Mouse (Mus musculus) embryonic facial prominence, embryonic 10.5 days (tissue): ENCODE data around the gene Foxd1. TPM values are rescaled to one million over a fixed set of nuclear protein-coding genes. Genes with fewer than 3 reads are reported as not detected.

Experiments
- DNase-seq: peaks from one replicate; pipeline ENCODE4 v3.0.0-alpha.2; 2017; ENCODE audit warnings: low spot score
- H3K27ac ChIP-seq: fragments of 300-500 bp; sonication (generic); replicated peaks from 2 replicates; pipeline ENCODE4 v1.5.1; 2016; ENCODE audit warnings: mild to moderate bottlenecking
- H3K27me3 ChIP-seq: fragments of 300-500 bp; sonication (generic); replicated peaks from 2 replicates; pipeline ENCODE4 v1.6.1; 2016; ENCODE audit warnings: low read depth, mild to moderate bottlenecking; ENCODE audit not compliant: poor library complexity, severe bottlenecking
- H3K36me3 ChIP-seq: fragments of 300-500 bp; sonication (generic); replicated peaks from 2 replicates; pipeline ENCODE4 v1.6.1; 2016; ENCODE audit warnings: mild to moderate bottlenecking, moderate library complexity
- H3K4me1 ChIP-seq: fragments of 300-500 bp; sonication (generic); 2 replicates; pipeline ENCODE4 v1.6.1; 2016
- H3K4me3 ChIP-seq: fragments of 300-500 bp; sonication (generic); 2 replicates; pipeline ENCODE4 v1.5.1; 2016; ENCODE audit warnings: mild to moderate bottlenecking, moderate library complexity
- H3K9me3 ChIP-seq: fragments of 300-500 bp; sonication (generic); 2 replicates; pipeline ENCODE4 v1.6.1; 2016; ENCODE audit warnings: mild to moderate bottlenecking
- WGBS: fragments of 180-500 bp; shearing (Covaris S2); methylation state at CpG from one replicate; pipeline ENCODE4 v1.1.7; 2016; 5-methylcytosine and 5-hydroxymethylcytosine counted together
- polyA plus RNA-seq: library from polyadenylated mRNA; unstranded; fragments of >200 nt; fragmentation: Nextera tagmentation; extraction: Ambion mirVana; gene quantifications from 2 replicates; pipeline ENCODE4 v1.2.1, GENCODE M21; 2016

Gene Foxd1
- polyA plus RNA-seq, 1 experiment from 2014 or later, result 4.3 TPM

GRCm38 (mm10) chr13:98317911-98318310, 36.1 kb upstream of the Foxd1 start:
- Histone ChIP-seq H3K4me3 (peak overlapping the region; percentile 100), H3K27ac (no peak overlapping the region), H3K36me3 (peaks cover 29% of the 10 kb centered on the region), H3K4me1 (peaks cover 16% of the 10 kb centered on the region), H3K9me3 (no peaks in the 10 kb centered on the region), H3K27me3 (no peaks in the 10 kb centered on the region)
- no peak for DNase-seq
- WGBS, result 88% methylated on average over 6 of the region's 6 CpGs

- Histone ChIP-seq H3K27ac (no peak overlapping the region), H3K9me3 (no peaks in the 10 kb centered on the region), H3K36me3 (peaks cover 4% of the 10 kb centered on the region; the same call in 1 of the 2 replicates), H3K4me1 (peaks cover 5% of the 10 kb centered on the region; the same call in 1 of the 2 replicates), H3K4me3 (no peak overlapping the region), H3K27me3 (no peaks in the 10 kb centered on the region)
- WGBS, result 67% methylated on average over 11 of the region's 11 CpGs
- DNase-seq, result peak; percentile 29
Observed at GRCm38 (mm10) chr13:98325034-98325433, 29.0 kb upstream of the Foxd1 start.

- Histone ChIP-seq H3K36me3 (no peaks in the 10 kb centered on the region), H3K4me3 (no peak overlapping the region), H3K4me1 (no peaks in the 10 kb centered on the region), H3K27ac (no peak overlapping the region), H3K9me3 (no peaks in the 10 kb centered on the region), H3K27me3 (no peaks in the 10 kb centered on the region)
- WGBS, result 47% methylated on average over 2 of the region's 2 CpGs
- peak; percentile 24 for DNase-seq
Observed at GRCm38 (mm10) chr13:98332106-98332505, 21.9 kb upstream of the Foxd1 start.

- Histone ChIP-seq H3K4me3 (no peak overlapping the region), H3K27ac (no peak overlapping the region), H3K27me3 (no peaks in the 10 kb centered on the region; the same call in 1 of the 2 replicates), H3K9me3 (no peaks in the 10 kb centered on the region), H3K36me3 (no peaks in the 10 kb centered on the region), H3K4me1 (no peaks in the 10 kb centered on the region)
- DNase-seq, result no peak
- WGBS, result 93% methylated on average over 1 of the region's 1 CpGs
Observed at GRCm38 (mm10) chr13:98336205-98336604, 17.8 kb upstream of the Foxd1 start.

- no peak for DNase-seq
- Histone ChIP-seq H3K27me3 (peaks cover 14% of the 10 kb centered on the region), H3K27ac (no peak overlapping the region), H3K4me3 (no peak overlapping the region), H3K36me3 (no peaks in the 10 kb centered on the region), H3K4me1 (no peaks in the 10 kb centered on the region), H3K9me3 (no peaks in the 10 kb centered on the region)
- 76% methylated on average over 5 of the region's 5 CpGs for WGBS
Observed at GRCm38 (mm10) chr13:98340506-98340905, 13.5 kb upstream of the Foxd1 start.

- Histone ChIP-seq H3K27ac (no peak overlapping the region), H3K27me3 (peaks cover 79% of the 10 kb centered on the region), H3K9me3 (no peaks in the 10 kb centered on the region), H3K4me1 (peaks cover 23% of the 10 kb centered on the region), H3K36me3 (no peaks in the 10 kb centered on the region), H3K4me3 (no peak overlapping the region)
- WGBS, result 66% methylated on average over 4 of the region's 4 CpGs
- DNase-seq, result no peak
Observed at GRCm38 (mm10) chr13:98349491-98349890, 4.6 kb upstream of the Foxd1 start.

GRCm38 (mm10) chr13:98351527-98351926, 2.5 kb upstream of the Foxd1 start:
- peak; percentile 70 for DNase-seq
- WGBS, result 4% methylated on average over 8 of the region's 8 CpGs

GRCm38 (mm10) chr13:98352381-98352975, 1.6 kb upstream of the Foxd1 start:
- no peak overlapping the region for H3K27ac ChIP-seq
- H3K36me3 ChIP-seq, result no peaks in the 10 kb centered on the region
- no peak for DNase-seq
- H3K4me1 ChIP-seq, result peaks cover 37% of the 10 kb centered on the region
- H3K27me3 ChIP-seq, result peaks cover 93% of the 10 kb centered on the region
- H3K9me3 ChIP-seq, result no peaks in the 10 kb centered on the region
- H3K4me3 ChIP-seq, result no peak overlapping the region
- 10% methylated on average over 14 of the region's 14 CpGs for WGBS

More at GRCm38 (mm10) chr13:98351527-98351926, 2.5 kb upstream of the Foxd1 start:
- H3K27me3 ChIP-seq, result peaks cover 90% of the 10 kb centered on the region
- no peaks in the 10 kb centered on the region for H3K36me3 ChIP-seq
- H3K4me1 ChIP-seq, result peaks cover 37% of the 10 kb centered on the region
- H3K9me3 ChIP-seq, result no peaks in the 10 kb centered on the region
- H3K4me3 ChIP-seq, result no peak overlapping the region
- no peak overlapping the region for H3K27ac ChIP-seq

- H3K4me3 ChIP-seq, result peak overlapping the region; percentile 72
- no peaks in the 10 kb centered on the region for H3K36me3 ChIP-seq
- peak overlapping the region; percentile 90 for H3K27ac ChIP-seq
- under 1% methylated on average over 13 of the region's 13 CpGs for WGBS
- no peaks in the 10 kb centered on the region for H3K9me3 ChIP-seq
- H3K27me3 ChIP-seq, result peaks cover 99% of the 10 kb centered on the region
- H3K4me1 ChIP-seq, result peaks cover 45% of the 10 kb centered on the region
- DNase-seq, result no peak
Observed at GRCm38 (mm10) chr13:98353709-98354089, 343 bp upstream of the Foxd1 start.

GRCm38 (mm10) chr13:98354871-98355558, 973 bp downstream of the Foxd1 start:
- Histone ChIP-seq H3K27me3 (peaks cover 100% of the 10 kb centered on the region), H3K4me1 (peaks cover 48% of the 10 kb centered on the region)
- WGBS, result 1% methylated on average over 101 of the region's 102 CpGs

GRCm38 (mm10) chr13:98355559-98356111, 1.6 kb downstream of the Foxd1 start:
- peak; percentile 73 for DNase-seq
- Histone ChIP-seq H3K4me3 (peak overlapping the region; percentile 72), H3K27me3 (peaks cover 100% of the 10 kb centered on the region), H3K9me3 (no peaks in the 10 kb centered on the region), H3K36me3 (no peaks in the 10 kb centered on the region), H3K27ac (peak overlapping the region; percentile 90), H3K4me1 (peaks cover 47% of the 10 kb centered on the region)
- under 1% methylated on average over 81 of the region's 81 CpGs for WGBS

More at GRCm38 (mm10) chr13:98354871-98355558, 973 bp downstream of the Foxd1 start:
- DNase-seq, result peak; percentile 78
- H3K4me3 ChIP-seq, result peak overlapping the region; percentile 72
- no peaks in the 10 kb centered on the region for H3K36me3 ChIP-seq
- peak overlapping the region; percentile 90 for H3K27ac ChIP-seq
- H3K9me3 ChIP-seq, result no peaks in the 10 kb centered on the region

- DNase-seq, result no peak
- peaks cover 47% of the 10 kb centered on the region for H3K4me1 ChIP-seq
- H3K9me3 ChIP-seq, result no peaks in the 10 kb centered on the region
- H3K4me3 ChIP-seq, result peak overlapping the region; percentile 72
- 3% methylated on average over 9 of the region's 9 CpGs for WGBS
- H3K27ac ChIP-seq, result peak overlapping the region; percentile 90
- H3K27me3 ChIP-seq, result peaks cover 100% of the 10 kb centered on the region
- H3K36me3 ChIP-seq, result no peaks in the 10 kb centered on the region
Observed at GRCm38 (mm10) chr13:98356176-98356972, 2.3 kb downstream of the Foxd1 start.
